Mouse (Mus musculus): ENCODE measurements at regions not wholly inside any gene's neighbourhood (a gene's known extent, or its start where the extent isn't known, plus 50 kb on each side); places are given as distances from the start of the nearest gene placed in this dataset.

DNA sequence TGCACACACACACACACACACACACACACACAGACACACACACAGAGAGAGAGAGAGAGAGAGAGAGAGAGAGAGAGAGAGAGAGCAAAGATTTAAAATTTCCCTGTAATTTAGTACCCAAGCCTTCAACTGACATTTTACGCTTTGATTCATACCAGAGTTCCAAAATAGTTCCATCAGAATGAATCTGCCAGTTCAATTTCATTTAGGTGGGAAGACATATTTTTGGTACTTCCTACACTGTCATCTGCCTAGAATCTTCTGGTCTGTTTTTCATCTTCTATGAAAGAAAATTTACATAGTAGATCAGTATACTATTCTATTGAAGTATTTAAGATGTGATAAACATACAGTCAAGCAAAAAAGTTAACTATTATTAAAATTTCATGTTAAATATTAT, 1177.4 kb downstream of the Zpld1 start:
- no peak for DNase-seq (ENCODE audit: low read depth)

DNA sequence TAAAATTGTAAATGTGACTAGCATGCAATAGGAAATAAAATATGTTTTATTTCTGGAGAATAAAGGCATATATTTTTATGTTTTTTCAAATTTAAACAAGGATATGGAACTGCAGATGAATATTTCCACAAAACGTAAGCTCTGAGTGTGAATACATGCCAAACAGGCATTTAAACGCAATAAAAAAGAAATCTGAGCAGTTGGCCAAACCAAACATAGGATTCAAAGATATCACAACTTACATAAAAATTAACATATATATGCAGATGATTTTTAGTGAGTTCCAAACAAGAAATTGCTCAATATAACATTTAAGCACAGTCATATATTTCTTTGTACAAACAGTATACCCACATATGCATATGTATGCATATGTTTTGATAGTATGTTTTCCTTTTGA, 1199.1 kb downstream of the Zpld1 start:
- DNase-seq (ENCODE audit: low read depth), result no peak

DNA sequence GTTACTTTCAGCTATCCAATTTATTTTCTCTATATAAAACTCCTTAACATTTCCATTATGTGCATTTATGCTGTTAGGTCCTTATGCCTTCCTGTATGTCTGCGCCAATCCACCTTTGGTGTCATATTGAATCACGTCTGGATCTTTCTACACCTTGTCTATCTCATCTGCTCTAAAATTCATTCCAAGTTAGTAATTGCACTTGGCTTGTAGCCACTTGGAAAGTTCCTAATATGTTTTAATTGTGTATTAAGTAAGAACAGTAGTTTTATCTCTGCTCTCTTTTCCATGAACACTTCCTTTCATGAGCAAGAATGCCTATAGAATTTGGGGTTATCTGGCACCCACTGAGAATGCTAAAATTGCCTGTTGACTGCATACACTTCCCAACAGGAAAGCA, 1205.6 kb downstream of the Zpld1 start:
- peak; percentile 5 for DNase-seq (ENCODE audit: low read depth)

DNA sequence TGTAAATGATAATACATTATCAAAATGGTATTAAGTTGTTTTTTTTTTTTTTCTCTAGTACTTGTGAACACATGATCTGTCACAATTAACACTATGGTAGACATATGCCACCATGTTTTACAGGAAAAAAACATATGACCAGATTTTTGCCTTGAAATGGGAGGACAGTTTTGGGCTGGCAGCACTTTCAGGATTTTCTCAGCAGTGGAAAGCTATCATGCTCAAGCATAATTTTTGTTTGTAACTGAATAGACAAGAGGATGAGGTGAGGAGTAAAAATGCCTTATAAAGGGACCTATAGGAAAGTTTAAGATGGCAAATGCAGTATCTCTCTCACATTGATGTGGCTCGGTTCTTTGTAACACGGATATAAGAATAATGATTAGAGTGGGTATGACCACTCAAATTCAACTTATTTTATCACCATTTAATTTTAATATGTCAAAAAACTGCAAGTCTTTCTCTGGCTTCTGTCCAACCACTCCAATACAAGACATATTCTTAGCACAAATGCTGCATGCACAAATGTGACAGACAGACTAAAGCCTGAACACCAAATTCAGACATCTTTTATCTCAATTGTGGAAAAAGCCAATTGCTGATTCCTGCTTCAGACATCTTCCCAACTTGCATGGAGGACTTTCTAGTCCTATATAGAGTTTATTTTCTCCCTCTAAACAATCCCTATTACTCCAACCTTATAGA, 1206.6 kb downstream of the Zpld1 start:
- no peak for DNase-seq (ENCODE audit: low read depth)

DNA sequence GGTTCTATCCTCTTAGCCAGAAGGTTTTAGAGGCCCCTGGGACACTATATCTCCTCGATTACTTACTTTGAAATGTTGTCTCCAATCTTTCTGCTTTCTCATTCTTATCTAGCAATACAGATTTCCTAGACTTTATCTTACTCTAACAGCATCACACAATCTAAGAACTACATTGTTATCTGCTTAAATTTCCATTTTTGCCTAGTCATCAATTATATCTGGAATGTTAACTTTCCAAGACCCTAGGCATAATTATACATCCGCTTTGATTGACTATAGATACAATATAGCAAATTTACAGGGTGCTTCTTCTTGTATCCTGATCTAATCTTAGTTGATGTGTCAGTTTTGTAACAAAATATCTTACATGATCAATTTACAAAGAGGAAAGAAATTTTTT, 1217.3 kb downstream of the Zpld1 start:
- no peak for DNase-seq (ENCODE audit: low read depth)

DNA sequence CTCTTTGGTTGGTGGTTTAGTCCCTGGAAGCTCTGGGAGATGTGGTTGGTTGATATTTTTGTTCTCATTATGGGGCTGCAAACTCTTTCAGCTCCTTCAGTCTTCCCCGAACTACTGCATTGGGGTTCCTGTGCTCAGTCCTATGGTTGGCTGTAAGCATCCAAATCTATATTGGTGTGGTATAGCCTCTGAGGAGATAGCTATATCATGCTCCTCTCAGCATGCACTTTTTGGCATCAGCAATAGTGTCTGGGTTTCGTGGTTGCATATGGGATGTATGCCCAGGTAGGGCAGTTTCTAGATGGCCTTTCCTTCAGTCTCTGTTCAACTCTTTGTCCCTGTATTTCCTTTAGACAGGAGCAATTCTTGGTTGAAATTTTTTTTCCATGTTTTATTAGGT, 1250.0 kb downstream of the Zpld1 start:
- DNase-seq (ENCODE audit: low read depth), result no peak

DNA sequence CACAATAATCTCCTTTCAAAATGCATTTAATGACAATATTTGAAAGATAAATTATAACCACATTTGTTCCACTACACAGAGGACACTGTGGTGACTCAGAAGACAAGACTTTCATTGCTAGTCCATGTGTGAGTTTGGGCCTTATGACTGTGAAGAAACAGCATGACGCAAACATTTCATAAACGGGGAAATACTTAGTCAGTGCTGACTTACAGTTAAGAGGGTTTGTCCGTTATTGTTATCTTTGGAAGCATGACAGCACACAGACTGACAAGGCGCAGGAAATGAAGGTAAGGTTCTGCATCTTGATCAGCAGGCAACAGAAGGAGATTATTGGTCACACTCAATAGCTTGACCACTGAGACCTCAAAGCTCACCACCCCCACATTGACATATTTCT, 1255.8 kb downstream of the Zpld1 start:
- peak; percentile 33 for DNase-seq (ENCODE audit: low read depth)

DNA sequence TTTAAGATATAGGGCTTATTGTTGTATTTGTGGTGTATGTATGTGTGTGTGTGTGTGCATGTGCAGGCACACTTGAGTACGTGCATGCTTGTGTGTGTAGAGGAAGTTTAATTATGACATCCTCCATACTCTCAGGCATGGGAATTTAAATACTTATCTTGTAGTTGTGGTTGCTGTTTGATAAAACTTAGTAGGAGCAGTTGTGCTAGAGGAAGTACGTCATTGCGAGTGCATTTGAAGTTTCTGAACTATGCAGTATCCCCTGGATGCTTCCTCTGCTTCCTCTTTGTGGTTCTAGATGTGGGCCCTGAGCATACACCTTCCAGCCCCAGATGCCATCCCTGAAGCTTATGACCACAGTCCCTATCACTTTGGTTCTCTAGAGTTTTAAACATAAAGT, 1281.5 kb downstream of the Zpld1 start:
- no peak for DNase-seq (ENCODE audit: low read depth)

DNA sequence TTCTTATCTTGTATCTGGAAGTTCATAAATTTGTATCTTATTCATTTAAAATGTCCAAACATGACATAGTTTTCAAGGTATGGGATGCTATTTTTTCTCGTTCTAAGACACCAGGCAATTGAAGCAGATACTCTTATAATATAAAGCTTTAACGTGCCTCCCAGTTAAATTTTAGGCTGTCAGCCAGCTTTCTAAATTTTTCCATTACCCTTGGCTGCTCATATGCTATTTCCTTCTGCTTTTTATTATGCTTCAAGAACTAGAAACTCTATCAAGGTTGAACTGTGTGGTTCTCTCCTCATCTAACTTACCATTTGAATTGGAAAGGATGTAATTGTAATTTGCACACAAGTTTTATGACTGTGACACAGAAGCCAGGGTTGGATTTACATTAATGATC, 1324.1 kb downstream of the Zpld1 start:
- DNase-seq (ENCODE audit: low read depth), result no peak

DNA sequence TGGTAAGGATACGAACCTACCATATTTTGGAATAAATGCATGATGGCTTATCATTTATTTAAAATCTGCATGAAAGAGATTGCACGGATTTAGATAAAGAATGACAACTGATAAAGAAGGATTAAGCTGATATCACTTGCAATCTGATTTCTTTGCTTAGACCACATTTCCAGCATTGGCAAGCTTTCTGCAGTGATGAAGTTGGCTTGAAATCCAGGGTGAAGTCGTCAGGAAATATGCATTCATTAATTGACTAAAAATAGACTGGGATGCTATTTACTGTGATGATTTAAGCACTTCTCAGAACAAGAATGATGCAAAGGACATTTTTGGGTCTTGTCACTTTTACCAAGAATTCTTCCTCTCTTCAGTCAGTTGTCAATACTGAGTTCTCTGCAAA, 1341.1 kb downstream of the Zpld1 start:
- DNase-seq (ENCODE audit: low read depth), result no peak

DNA sequence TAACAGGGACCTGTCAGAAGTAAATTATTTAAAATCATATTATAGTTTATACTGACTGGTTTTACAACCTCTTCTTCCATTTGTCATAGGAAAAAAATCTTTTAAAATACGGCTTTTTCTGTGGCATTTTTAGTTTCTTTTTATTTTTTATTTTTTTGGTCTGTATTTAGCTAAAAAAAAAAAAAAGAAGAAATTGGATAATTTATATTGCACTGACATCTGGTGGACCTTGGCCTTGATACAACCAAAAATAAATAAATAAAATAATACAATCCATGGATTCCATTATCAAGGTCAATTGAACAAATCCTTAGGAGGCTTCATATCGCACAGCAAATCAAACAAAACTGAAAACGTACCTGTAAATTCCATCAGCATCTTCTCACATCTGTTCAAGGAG, 1352.5 kb downstream of the Zpld1 start:
- DNase-seq (ENCODE audit: low read depth), result no peak

DNA sequence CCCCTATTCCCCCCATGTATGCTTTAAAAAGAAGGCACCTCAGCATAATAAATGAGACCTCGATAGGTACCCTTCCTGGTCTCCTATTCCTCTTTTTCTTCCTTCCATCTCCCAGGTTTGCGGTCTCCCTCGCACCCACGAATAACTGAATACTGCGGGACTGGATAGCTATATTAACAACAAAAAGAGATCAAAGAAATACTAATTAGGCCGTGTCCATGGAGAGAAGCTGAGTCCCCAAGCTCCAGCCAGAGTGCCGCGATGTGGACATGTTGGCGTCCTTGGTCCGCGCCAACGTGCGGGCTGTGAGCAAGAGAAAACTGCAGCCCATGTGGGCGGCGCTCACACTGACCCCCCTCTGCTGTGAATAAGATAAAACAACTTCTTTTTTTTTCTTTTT, 1382.0 kb downstream of the Zpld1 start:
- no peak for DNase-seq (ENCODE audit: low read depth)

DNA sequence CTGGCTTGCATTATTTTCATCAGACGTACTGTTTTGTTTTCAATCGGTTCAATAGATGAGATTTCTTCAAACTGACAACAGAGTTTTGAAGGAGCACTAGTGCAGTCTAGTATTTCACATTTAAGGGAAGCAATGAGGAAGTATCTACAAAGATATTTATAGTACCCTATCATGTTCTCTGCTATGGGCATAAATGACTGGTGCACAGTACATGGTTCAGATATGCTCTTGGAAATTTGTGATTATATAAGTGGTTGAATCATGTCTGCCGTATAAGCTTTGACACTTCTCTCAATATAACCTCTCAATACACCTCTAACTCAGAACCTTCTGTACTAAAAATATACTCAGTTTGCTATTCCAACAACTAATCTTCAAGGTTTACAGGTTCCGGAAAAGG, 1390.7 kb downstream of the Zpld1 start:
- no peak for DNase-seq (ENCODE audit: low read depth)

DNA sequence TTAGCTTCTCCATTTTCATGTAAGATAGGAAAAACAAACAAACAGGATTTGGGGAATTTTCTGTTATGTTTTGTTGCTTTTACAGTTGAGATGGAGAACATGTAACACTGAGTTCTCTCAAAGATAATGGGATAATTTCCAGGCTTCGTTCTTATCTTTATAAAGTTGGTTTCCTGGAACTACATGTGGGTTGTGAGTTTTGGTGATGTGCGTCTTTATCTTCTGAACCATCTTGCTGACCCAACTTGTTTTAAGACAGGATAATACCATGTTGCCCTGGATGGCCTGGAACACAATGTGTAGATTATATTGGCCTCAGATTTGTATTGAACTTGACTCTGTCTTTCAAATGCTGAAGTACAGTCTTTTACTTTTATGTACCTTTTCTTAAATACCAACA, 1394.0 kb downstream of the Zpld1 start:
- DNase-seq (ENCODE audit: low read depth), result no peak

DNA sequence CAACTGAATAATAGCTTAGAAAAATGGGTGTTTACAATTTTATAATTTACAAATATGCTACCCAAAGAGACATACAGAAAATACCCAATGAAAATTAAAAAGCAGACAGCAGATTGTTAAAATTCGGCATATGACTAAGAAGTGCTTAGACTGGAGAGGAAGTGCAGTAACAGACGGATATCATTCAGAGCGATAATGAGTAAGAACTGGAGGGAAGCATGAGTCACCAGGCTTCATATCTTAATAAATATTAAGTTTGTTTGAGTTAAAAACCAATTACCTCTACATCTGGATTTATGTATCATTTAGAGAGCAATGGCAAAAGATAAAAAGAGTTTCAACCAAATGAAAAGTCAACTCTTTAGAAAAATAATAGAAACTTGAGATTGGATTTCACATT, 1413.5 kb upstream of the Alcam start:
- no peak for DNase-seq (ENCODE audit: low read depth)

DNA sequence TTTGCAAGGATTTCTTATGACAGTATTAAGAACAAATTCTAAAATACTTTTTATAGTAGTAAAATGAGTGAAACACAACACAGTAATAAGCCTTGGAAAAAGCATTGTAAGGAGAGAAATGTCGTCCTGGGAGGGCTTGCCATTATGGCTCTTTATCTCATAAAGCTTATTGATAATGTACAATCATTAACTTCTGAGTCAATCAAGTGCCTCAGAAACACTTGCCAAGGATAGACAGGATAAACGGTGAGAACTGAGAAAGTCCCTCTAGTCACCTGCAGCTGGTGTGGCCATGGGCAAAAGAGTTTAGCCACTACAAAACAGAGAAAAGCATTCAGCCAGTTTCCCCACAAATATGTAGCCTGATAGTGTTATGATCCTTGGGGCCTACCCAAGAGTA, 1386.8 kb upstream of the Alcam start:
- DNase-seq (ENCODE audit: low read depth), result no peak

All from gonadal fat pad, adult 2 months (tissue).